Mouse (Mus musculus) kidney, adult 2 months (tissue): ENCODE results near the gene Rptn. TPM values are rescaled to one million over a fixed set of nuclear protein-coding genes. Genes with fewer than 3 reads are reported as not detected.

ENCODE experiments used
- DNase-seq: peaks from one replicate; pipeline ENCODE4 v3.0.0; 2021
- H3K27ac ChIP-seq: fragments of 200-500 bp; 2 replicates; pipeline ENCODE4 v1.5.1; 2012; ENCODE audit warnings: low read depth, low read length, control low read depth, inconsistent platforms; ENCODE audit not compliant: insufficient read depth
- H3K27me3 ChIP-seq: fragments of 200-500 bp; replicated peaks from 2 replicates; pipeline ENCODE4 v1.6.1; 2012; ENCODE audit warnings: mild to moderate bottlenecking, moderate library complexity, low read length, inconsistent platforms; ENCODE audit not compliant: control insufficient read depth, insufficient read depth
- H3K36me3 ChIP-seq: fragments of 200-500 bp; 2 replicates; pipeline ENCODE4 v1.6.1; 2012; ENCODE audit warnings: mild to moderate bottlenecking, moderate library complexity, low read length, inconsistent platforms; ENCODE audit not compliant: control insufficient read depth, insufficient read depth
- H3K4me1 ChIP-seq: fragments of 200-500 bp; 2 replicates; pipeline ENCODE4 v1.6.1; 2011; ENCODE audit warnings: low read length; ENCODE audit not compliant: control insufficient read depth, insufficient read depth
- H3K4me3 ChIP-seq: fragments of 200-500 bp; 2 replicates; pipeline ENCODE4 v1.5.1; 2011; ENCODE audit warnings: mild to moderate bottlenecking, low read depth, low read length, control low read depth; ENCODE audit not compliant: insufficient read depth
- CTCF ChIP-seq: fragments of 200-500 bp; conservative IDR thresholded peaks from 2 replicates; pipeline ENCODE4 v1.5.1; 2011; ENCODE audit warnings: low read depth, mild to moderate bottlenecking, control low read depth, low read length, moderate library complexity, mixed read lengths; ENCODE audit not compliant: insufficient read depth, insufficient read length
- POLR2A ChIP-seq: fragments of 200-500 bp; IDR thresholded peaks from one replicate; pipeline ENCODE4 v1.6.1; 2011; ENCODE audit warnings: low read depth, low read length, control low read depth
- WGBS: fragments of 180-500 bp; shearing (Covaris S2); methylation state at CpG from one replicate; pipeline ENCODE4 v1.1.7; 2018; 5-methylcytosine and 5-hydroxymethylcytosine counted together
- polyA plus RNA-seq: library from polyadenylated mRNA; depleted of rRNA; stranded (reverse); fragments of >200 nt; gene quantifications from 2 replicates; pipeline ENCODE4 v1.2.3, GENCODE M21; 2012

Rptn gene
- polyA plus RNA-seq, 1 experiment = not detected

DNA sequence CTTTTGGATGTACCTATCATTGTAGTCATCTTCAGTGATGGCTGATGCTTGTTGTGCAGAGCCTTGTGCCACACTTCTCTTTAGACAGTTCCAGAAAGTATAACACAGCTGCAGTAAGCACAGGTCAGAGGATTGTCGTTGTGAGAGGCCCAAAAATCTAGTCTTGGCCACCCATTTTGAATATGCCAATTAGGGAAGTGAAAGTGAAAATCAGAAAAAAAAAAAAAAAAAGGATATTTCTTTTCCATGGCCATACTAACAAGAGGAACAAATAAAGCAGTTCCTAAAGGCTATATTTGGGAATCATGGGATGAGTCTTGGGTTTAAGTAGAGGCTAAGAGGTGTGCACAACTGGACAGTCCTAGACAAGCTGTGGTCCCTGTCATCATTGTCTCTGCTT, 18.3 kb upstream of the Rptn start:
- no peaks in the 10 kb centered on the region for H3K4me1 ChIP-seq
- H3K27me3 ChIP-seq = no peaks in the 10 kb centered on the region
- WGBS = 78% methylated on average over 1 of the region's 1 CpGs
- no peak overlapping the region for H3K4me3 ChIP-seq
- no peak overlapping the region for H3K27ac ChIP-seq
- no peaks in the 10 kb centered on the region for H3K36me3 ChIP-seq
- TF ChIP-seq CTCF (no peak), POLR2A (no peak)
- DNase-seq = no peak

- Histone ChIP-seq H3K27me3 (no peaks in the 10 kb centered on the region), H3K4me1 (no peaks in the 10 kb centered on the region), H3K27ac (no peak overlapping the region), H3K4me3 (no peak overlapping the region), H3K36me3 (no peaks in the 10 kb centered on the region)
- WGBS = 88% methylated on average over 5 of the region's 5 CpGs
- no peak for DNase-seq
- no peak for TF ChIP-seq POLR2A
- TF ChIP-seq CTCF = no peak
Observed at GRCm38 (mm10) chr3:93375601-93376000, 17.9 kb upstream of the Rptn start.

GRCm38 (mm10) chr3:93378146-93378545, 15.4 kb upstream of the Rptn start:
- 69% methylated on average over 4 of the region's 4 CpGs for WGBS
- no peak for DNase-seq
- TF ChIP-seq POLR2A (no peak), CTCF (no peak)
- Histone ChIP-seq H3K27ac (no peak overlapping the region), H3K36me3 (no peaks in the 10 kb centered on the region), H3K4me3 (no peak overlapping the region), H3K27me3 (no peaks in the 10 kb centered on the region), H3K4me1 (no peaks in the 10 kb centered on the region)

- Histone ChIP-seq H3K36me3 (no peaks in the 10 kb centered on the region), H3K27me3 (no peaks in the 10 kb centered on the region), H3K4me1 (peaks cover 2% of the 10 kb centered on the region; the same call in 1 of the 2 replicates), H3K4me3 (no peak overlapping the region), H3K27ac (no peak overlapping the region)
- 88% methylated on average over 3 of the region's 3 CpGs for WGBS
- DNase-seq = no peak
- no peak for TF ChIP-seq CTCF
- TF ChIP-seq POLR2A = no peak
Observed at GRCm38 (mm10) chr3:93403936-93404335, 10.4 kb downstream of the Rptn start.

DNA sequence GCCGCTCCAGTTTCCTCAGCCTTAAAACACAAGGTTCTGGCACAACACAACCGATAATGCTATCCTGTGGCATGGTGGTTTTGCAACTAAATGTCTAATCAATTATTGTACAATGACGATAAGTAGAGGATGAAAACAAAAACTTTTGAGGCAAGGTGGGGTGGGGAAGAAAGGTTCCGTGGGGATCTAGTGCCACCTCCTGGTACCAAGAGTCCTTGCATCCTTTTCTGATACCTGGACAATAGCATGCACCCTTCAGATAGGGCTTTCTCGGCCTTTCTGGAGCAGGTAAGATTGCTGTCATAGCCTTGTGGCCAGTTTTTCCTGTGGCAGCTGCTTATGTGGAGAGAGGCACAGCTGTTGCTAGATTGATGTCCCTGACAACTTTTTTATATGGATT, 13.5 kb downstream of the Rptn start:
- Histone ChIP-seq H3K27ac (no peak overlapping the region), H3K4me1 (no peaks in the 10 kb centered on the region), H3K36me3 (no peaks in the 10 kb centered on the region), H3K27me3 (no peaks in the 10 kb centered on the region), H3K4me3 (no peak overlapping the region)
- peak; percentile 56 for DNase-seq
- WGBS = 24% methylated on average over 5 of the region's 5 CpGs
- TF ChIP-seq CTCF (peak; percentile 90), POLR2A (no peak)

DNA sequence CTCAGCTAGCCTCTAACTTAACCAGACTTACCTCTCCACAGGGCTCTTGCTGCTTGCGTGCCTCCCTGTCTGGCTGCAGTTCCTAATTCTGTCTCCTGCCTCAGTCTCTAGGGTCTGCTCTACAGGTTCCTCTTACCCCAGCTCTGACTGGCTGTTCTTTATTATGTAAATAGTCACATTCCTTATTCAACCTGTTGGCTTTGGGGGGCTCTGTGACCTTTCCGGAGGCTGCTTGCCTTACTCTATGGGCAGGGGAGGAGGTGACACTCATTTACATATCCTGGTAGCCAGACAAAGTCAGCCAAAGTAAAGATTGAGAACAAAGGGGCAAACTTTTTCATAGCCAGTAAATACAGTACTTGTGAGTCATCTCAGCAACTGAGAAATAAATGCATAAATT, 18.4 kb downstream of the Rptn start:
- no peak for DNase-seq
- no peaks in the 10 kb centered on the region for H3K36me3 ChIP-seq
- no peaks in the 10 kb centered on the region; the same call in 1 of the 2 replicates for H3K27me3 ChIP-seq
- 38% methylated on average over 2 of the region's 2 CpGs for WGBS
- no peaks in the 10 kb centered on the region for H3K4me1 ChIP-seq
- no peak overlapping the region for H3K4me3 ChIP-seq
- no peak overlapping the region for H3K27ac ChIP-seq
- TF ChIP-seq POLR2A = no peak
- no peak for TF ChIP-seq CTCF

DNA sequence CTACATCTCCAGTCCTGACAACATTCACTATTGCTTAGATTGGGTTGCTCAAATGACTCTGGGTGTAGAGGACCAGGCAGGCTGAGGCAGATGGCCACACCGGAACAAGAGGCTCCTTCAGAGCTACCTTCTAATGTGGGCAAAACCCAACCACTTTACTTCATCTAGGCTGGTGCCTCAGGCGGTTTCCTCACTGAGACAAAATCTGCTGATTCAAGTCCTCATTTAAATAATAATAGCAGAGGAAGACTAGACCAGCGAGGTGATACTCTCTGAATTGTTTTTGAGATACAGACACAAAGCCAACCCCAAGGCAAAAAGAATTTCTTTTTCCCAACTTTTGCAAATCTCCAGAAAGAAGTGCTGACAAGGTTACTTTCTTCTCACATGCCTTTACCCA, 38.2 kb downstream of the Rptn start:
- H3K27ac ChIP-seq = no peak overlapping the region
- TF ChIP-seq POLR2A (no peak), CTCF (no peak)
- no peaks in the 10 kb centered on the region for H3K36me3 ChIP-seq
- WGBS = 62% methylated on average over 3 of the region's 3 CpGs
- no peak overlapping the region for H3K4me3 ChIP-seq
- no peaks in the 10 kb centered on the region for H3K27me3 ChIP-seq
- H3K4me1 ChIP-seq = no peaks in the 10 kb centered on the region
- no peak for DNase-seq

DNA sequence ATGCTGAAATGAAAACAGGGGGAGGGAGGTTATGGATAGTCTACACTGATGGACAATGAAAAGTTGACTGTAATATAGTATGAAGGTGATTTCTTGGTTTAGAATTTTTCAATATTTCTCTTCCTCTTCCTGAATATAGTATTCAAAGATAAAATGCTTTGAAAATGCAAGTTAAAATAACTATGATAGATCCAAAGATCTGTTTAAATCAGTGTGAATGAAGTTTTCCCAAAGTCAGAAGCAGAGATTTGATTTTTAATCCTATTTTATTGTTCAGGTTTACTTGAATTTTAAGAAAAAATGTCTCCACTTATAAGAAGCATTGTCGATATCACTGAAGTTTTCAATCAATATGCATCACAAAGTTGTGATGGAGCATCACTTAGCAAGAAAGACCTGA, 48.5 kb downstream of the Rptn start, which contains the start of gene Tchh:
TSS of gene Tchh (plus strand) at position 301 of the 400 bp plus-strand sequence.
- Histone ChIP-seq H3K4me3 (no peak within 1 kb of the TSS), H3K27ac (no peak within 1 kb of the TSS), H3K36me3 (no peaks in the 10 kb centered on the region), H3K27me3 (no peaks in the 10 kb centered on the region), H3K4me1 (peaks cover 6% of the 10 kb centered on the region; the same call in 1 of the 2 replicates)
- WGBS = 96% methylated on average over 1 of the region's 1 CpGs
- TF ChIP-seq CTCF = no peak
- TF ChIP-seq POLR2A = no peak
- no peak for DNase-seq
